Mouse (Mus musculus): ENCODE results near the gene Med22.

Med22 gene

GRCm38 (mm10) chr2:26862856-26863255, 47.6 kb downstream of the Med22 start:
- DNase-seq, result no peak
